ENCODE assay signal across 10 mouse cellular contexts in the genomic region with DNA sequence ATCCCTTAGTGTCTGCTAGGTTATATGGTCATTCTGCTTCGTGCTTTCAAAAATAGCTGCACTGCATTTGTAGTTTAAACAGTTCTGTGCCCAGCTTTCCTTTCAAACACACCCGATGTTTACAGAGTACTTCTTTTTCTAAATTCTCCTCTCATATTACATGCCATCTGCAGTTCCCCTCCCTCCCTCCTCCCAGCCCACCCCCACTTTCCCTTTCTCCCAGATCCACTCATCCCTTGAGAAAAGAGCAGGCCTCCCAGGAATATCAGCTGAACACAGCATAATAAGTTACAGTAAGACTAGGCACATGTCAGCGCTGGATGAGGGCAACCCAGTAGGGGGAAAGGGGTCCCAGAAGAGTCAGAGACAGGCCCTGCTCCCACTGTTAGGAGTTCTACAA. TPM values are rescaled to one million over a fixed set of nuclear protein-coding genes. Genes with fewer than 3 reads are reported as not detected.
A peak's percentile ranks its signal among the peaks of the same experiment; 100 is the strongest.
DNase-seq lines count a peak whose midpoint lies in the region; ATAC-seq and TF ChIP-seq lines count a peak whose summit lies in the region.
"Had no signal": no experiment of that assay in that cellular context is flagged by ENCODE, and none has a peak within 500 bp of the region (broad histone marks: within the 10 kb centered on the region; RNA-seq: fewer than 3 reads in every experiment).

No protein-coding gene starts in this region.

- DNase-seq in layer of hippocampus, adult 2 months (ENCODE audit: low spot score in 2 of 2), result no peak
- DNase-seq in layer of hippocampus, postnatal 36 days, result no peak
- DNase-seq in hindbrain, postnatal 0 days (ENCODE audit: low spot score), result no peak
- DNase-seq in left cerebral cortex, postnatal 10 days (ENCODE audit: extremely low spot score in 1 of 2, low spot score in 2 of 2), result no peak
- DNase-seq in right cerebral cortex, adult 2 months (ENCODE audit: low spot score in 2 of 2), result no peak
- no peak for DNase-seq in urinary bladder, postnatal 36 days (ENCODE audit: low spot score in 2 of 2)
- DNase-seq: cerebellum, adult 9-11 months had no signal

- TF ChIP-seq CTCF in layer of hippocampus, adult 2 months (conservative IDR thresholded peaks at IDR 0.05), result no peak
- TF ChIP-seq CTCF in hindbrain, postnatal 0 days (IDR thresholded peaks at IDR 0.05; ENCODE audit: low read depth), result no peak

- H3K36me3 ChIP-seq in embryonic facial prominence, embryonic 12.5 days, result peaks cover 13% of the 10 kb centered on the region
- H3K36me3 ChIP-seq in hindbrain, postnatal 0 days (ENCODE audit: insufficient read depth, low read length), result no peaks in the 10 kb centered on the region
- peaks cover 2% of the 10 kb centered on the region for H3K36me3 ChIP-seq in neural tube, embryonic 14.5 days (ENCODE audit: control insufficient read depth, insufficient read depth, low read length)
- H3K36me3 ChIP-seq: liver, embryonic 15.5 days had no signal

- H3K9ac ChIP-seq in embryonic facial prominence, embryonic 12.5 days, result no peak overlapping the region
- H3K9ac ChIP-seq in hindbrain, postnatal 0 days (replicated peaks; ENCODE audit: low read length), result peak overlapping the region; percentile 95; the same call in 1 of the 2 replicates
- no peak overlapping the region for H3K9ac ChIP-seq in neural tube, embryonic 14.5 days (replicated peaks; ENCODE audit: low read depth, low read length)
- H3K9ac ChIP-seq: liver, embryonic 15.5 days had no signal

- H3K27ac ChIP-seq in layer of hippocampus, adult 2 months, result peak overlapping the region; percentile 100; the same call in 1 of the 2 replicates
- H3K27ac ChIP-seq in embryonic facial prominence, embryonic 12.5 days, result no peak overlapping the region
- no peak overlapping the region for H3K27ac ChIP-seq in hindbrain, postnatal 0 days
- H3K27ac ChIP-seq in neural tube, embryonic 14.5 days (ENCODE audit: low read depth, low read length), result no peak overlapping the region
- H3K27ac ChIP-seq: liver, embryonic 15.5 days had no signal

- intact Hi-C loops in left cerebral cortex, postnatal 10 days (cut with DNase I), result no loop called here

- no peak for ATAC-seq in embryonic facial prominence, embryonic 12.5 days (ENCODE audit: insufficient number of reproducible peaks, insufficient read depth, low FRiP score, low TSS enrichment)
- ATAC-seq in hindbrain, postnatal 0 days, result no peak
- ATAC-seq in neural tube, embryonic 14.5 days (ENCODE audit: low read depth), result no peak

- no peaks in the 10 kb centered on the region for H3K9me3 ChIP-seq in embryonic facial prominence, embryonic 12.5 days
- H3K9me3 ChIP-seq in hindbrain, postnatal 0 days (ENCODE audit: low read length), result no peaks in the 10 kb centered on the region
- peaks cover under 1% of the 10 kb centered on the region for H3K9me3 ChIP-seq in neural tube, embryonic 14.5 days (ENCODE audit: control insufficient read depth, low read length)
- H3K9me3 ChIP-seq: liver, embryonic 15.5 days had no signal

- H3K4me1 ChIP-seq in embryonic facial prominence, embryonic 12.5 days, result peaks cover 12% of the 10 kb centered on the region
- H3K4me1 ChIP-seq in hindbrain, postnatal 0 days (ENCODE audit: insufficient read depth, low read length), result peaks cover 5% of the 10 kb centered on the region; the same call in 1 of the 2 replicates
- H3K4me1 ChIP-seq in neural tube, embryonic 14.5 days (ENCODE audit: control insufficient read depth, insufficient read depth, low read length), result peaks cover 13% of the 10 kb centered on the region

- peak overlapping the region; percentile 85 for H3K4me2 ChIP-seq in embryonic facial prominence, embryonic 12.5 days (replicated peaks)
- H3K4me2 ChIP-seq in hindbrain, postnatal 0 days (ENCODE audit: low read depth, low read length), result peak overlapping the region; percentile 57
- peak overlapping the region; percentile 79 for H3K4me2 ChIP-seq in neural tube, embryonic 14.5 days (ENCODE audit: low read depth, low read length)

- WGBS in embryonic facial prominence, embryonic 12.5 days, result 66% methylated on average over 3 of the region's 3 CpGs
- 86% methylated on average over 3 of the region's 3 CpGs for WGBS in hindbrain, postnatal 0 days
- 86% methylated on average over 3 of the region's 3 CpGs for WGBS in neural tube, embryonic 14.5 days

- no peaks in the 10 kb centered on the region for H3K27me3 ChIP-seq in embryonic facial prominence, embryonic 12.5 days
- no peaks in the 10 kb centered on the region for H3K27me3 ChIP-seq in hindbrain, postnatal 0 days (ENCODE audit: insufficient read depth, low read length)
- H3K27me3 ChIP-seq in neural tube, embryonic 14.5 days (ENCODE audit: control insufficient read depth, insufficient read depth, low read length), result no peaks in the 10 kb centered on the region
- H3K27me3 ChIP-seq: liver, embryonic 15.5 days had no signal

- peak overlapping the region; percentile 75; the same call in 1 of the 2 replicates for H3K4me3 ChIP-seq in layer of hippocampus, adult 2 months
- peak overlapping the region; percentile 82 for H3K4me3 ChIP-seq in embryonic facial prominence, embryonic 12.5 days
- H3K4me3 ChIP-seq in hindbrain, postnatal 0 days (ENCODE audit: low read length), result peak overlapping the region; percentile 90; the same call in 1 of the 2 replicates
- H3K4me3 ChIP-seq in neural tube, embryonic 14.5 days (ENCODE audit: low read depth, low read length), result peak overlapping the region; percentile 85; the same call in 1 of the 2 replicates

RNA-seq across cellular contexts. Expression of a gene that starts 1.7 kb away (rescaled TPM):
- 10 to 100 TPM; 38.0 to 38.3 TPM for total RNA-seq in layer of hippocampus, adult 2 months (2021)
- total RNA-seq in layer of hippocampus, postnatal 36 days (2021), result 10 to 100 TPM; 32.9 to 33.3 TPM
- 61.1 and 62.5 TPM in 2 replicates for polyA plus RNA-seq in embryonic facial prominence, embryonic 12.5 days (2016; fragmentation: Nextera tagmentation; extraction: Ambion mirVana)
- 30.5 and 33.5 TPM in 2 replicates for total RNA-seq in hindbrain, postnatal 0 days (2014; rRNA removed)
- 33.3 and 35.9 TPM in 2 replicates for polyA plus RNA-seq in hindbrain, postnatal 0 days (2015; fragmentation: Nextera tagmentation; extraction: Ambion mirVana)
- polyA plus RNA-seq in neural tube, embryonic 14.5 days (2014; fragmentation: Nextera tagmentation; extraction: Ambion mirVana), result 57.0 and 58.4 TPM in 2 replicates
- total RNA-seq in left cerebral cortex, postnatal 10 days (2021), result 10 to 100 TPM; 40.4 to 40.8 TPM

RNA-seq across cellular contexts. Expression of a gene that starts 28.3 kb away (rescaled TPM):
- total RNA-seq in layer of hippocampus, adult 2 months (2021), result 1 to 10 TPM in 1 of 2 experiments, under 1 TPM in 1; 0.76 to 1.3 TPM
- total RNA-seq in layer of hippocampus, postnatal 36 days (2021), result 1 to 10 TPM in 1 of 2 experiments, under 1 TPM in 1; 0.50 to 1.6 TPM
- polyA plus RNA-seq in embryonic facial prominence, embryonic 12.5 days (2016; fragmentation: Nextera tagmentation; extraction: Ambion mirVana), result 2.1 and 2.2 TPM in 2 replicates
- total RNA-seq in hindbrain, postnatal 0 days (2014; rRNA removed), result 3.3 and 5.3 TPM in 2 replicates
- polyA plus RNA-seq in hindbrain, postnatal 0 days (2015; fragmentation: Nextera tagmentation; extraction: Ambion mirVana), result 0.65 and 2.0 TPM in 2 replicates
- polyA plus RNA-seq in neural tube, embryonic 14.5 days (2014; fragmentation: Nextera tagmentation; extraction: Ambion mirVana), result 0.55 and 0.84 TPM in 2 replicates
- total RNA-seq in left cerebral cortex, postnatal 10 days (2021), result 1 to 10 TPM; 2.0 to 2.3 TPM
